Mouse (Mus musculus): ENCODE data around the gene Pptc7. TPM values are rescaled to one million over a fixed set of nuclear protein-coding genes. Genes with fewer than 3 reads are reported as not detected.

Pptc7 gene
- polyA plus RNA-seq, 1 experiment from 2014 or later: 8.3 TPM

DNA sequence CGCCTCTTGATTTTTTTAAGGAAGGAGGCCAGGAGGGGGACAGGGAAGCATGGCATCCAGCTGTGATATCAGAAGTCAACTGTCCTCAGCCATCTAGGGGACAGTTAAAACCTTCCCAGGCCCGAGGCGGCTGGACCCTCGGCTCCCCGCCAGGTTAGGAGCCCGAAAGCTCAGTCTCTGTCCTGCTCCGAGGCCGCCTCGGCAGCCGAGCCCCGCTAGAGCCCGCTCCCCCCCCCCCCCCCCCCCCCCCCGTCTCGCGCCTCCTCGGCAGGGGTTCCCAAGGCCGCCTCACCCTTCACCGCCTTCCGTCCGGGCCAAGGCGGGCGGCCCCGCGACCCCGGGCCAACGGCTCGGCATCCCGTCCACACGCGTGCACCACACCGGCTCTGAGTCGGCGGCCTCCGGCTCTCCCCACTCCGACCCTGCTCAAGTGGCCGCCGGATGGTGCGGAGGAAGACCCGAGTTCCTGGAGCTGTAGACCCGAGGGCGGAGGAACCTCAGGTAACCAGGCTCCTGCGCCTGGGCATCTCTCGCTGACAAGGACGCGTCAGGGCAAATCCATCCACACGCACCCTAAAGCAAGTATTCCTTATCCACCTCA lies 87.5 kb downstream of the Pptc7 start, which contains the start of gene Gpn3:
Gpn3 (plus strand) TSS at position 286 of the 601 bp plus-strand sequence.
- peak within 1 kb of the TSS; percentile 59 for H3K4me3 ChIP-seq (ENCODE audit: low read depth, low read length)
- H3K27ac ChIP-seq (replicated peaks; ENCODE audit: low read depth, low read length): peak within 1 kb of the TSS; percentile 97
- under 1% methylated on average over 40 of the region's 46 CpGs for WGBS
- H3K4me2 ChIP-seq (ENCODE audit: low read depth, low read length): peak within 1 kb of the TSS; percentile 76
- no peaks in the 10 kb centered on the region for H3K9me3 ChIP-seq (replicated peaks; ENCODE audit: control insufficient read depth, low read length)
- H3K9ac ChIP-seq (replicated peaks; ENCODE audit: low read length): peak within 1 kb of the TSS; percentile 80
- peak; percentile 77 for ATAC-seq (replicated peaks; ENCODE audit: insufficient number of reproducible peaks, low FRiP score, low TSS enrichment, low read depth)
- no peaks in the 10 kb centered on the region for H3K27me3 ChIP-seq (ENCODE audit: control insufficient read depth, insufficient read depth, low read length)
- DNase-seq (ENCODE audit: low spot score): peak; percentile 15
- peaks cover 3% of the 10 kb centered on the region for H3K36me3 ChIP-seq (replicated peaks; ENCODE audit: control insufficient read depth, insufficient read depth, low read depth, low read length)
- H3K4me1 ChIP-seq (ENCODE audit: control insufficient read depth, insufficient read depth, low read length): peaks cover 2% of the 10 kb centered on the region; the same call in 1 of the 2 replicates

DNA sequence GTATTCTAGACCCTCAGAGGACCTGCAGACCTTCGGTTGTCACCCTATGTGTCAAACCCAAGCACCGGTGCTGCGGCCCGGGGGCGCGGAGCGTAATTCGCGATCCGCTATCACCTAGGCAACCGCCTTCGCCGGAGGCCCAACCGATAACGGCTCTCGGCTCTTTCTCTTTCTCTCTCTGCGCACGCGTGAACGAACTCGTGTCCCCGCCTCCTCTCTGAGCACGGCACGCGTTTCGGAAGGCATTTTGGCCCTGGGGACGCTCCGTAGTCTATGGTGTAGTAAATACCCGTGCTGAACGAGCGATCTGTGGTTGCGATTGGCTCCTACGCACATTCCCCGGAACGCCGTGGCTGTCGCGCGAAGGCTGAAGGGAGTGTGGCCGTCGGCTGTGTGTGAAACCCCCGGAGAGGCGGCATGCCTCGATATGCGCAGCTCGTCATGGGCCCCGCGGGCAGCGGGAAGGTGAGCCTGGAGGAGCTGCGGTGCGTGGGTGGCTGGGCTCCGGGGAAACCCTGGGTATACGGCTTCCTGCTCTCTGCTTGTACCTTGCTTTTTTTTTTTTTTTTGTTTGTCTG lies 88.1 kb downstream of the Pptc7 start, which contains the start of gene Fam216a:
Fam216a (minus strand) TSS at position 173 of the 578 bp plus-strand sequence.
- no peaks in the 10 kb centered on the region for H3K9me3 ChIP-seq (replicated peaks; ENCODE audit: control insufficient read depth, low read length)
- peaks cover 3% of the 10 kb centered on the region for H3K36me3 ChIP-seq (replicated peaks; ENCODE audit: control insufficient read depth, insufficient read depth, low read depth, low read length)
- under 1% methylated on average over 53 of the region's 53 CpGs for WGBS
- H3K27me3 ChIP-seq (ENCODE audit: control insufficient read depth, insufficient read depth, low read length): no peaks in the 10 kb centered on the region
- DNase-seq (ENCODE audit: low spot score): peak; percentile 100
- H3K9ac ChIP-seq (replicated peaks; ENCODE audit: low read length): peak within 1 kb of the TSS; percentile 80
- peaks cover 2% of the 10 kb centered on the region; the same call in 1 of the 2 replicates for H3K4me1 ChIP-seq (ENCODE audit: control insufficient read depth, insufficient read depth, low read length)
- H3K27ac ChIP-seq (replicated peaks; ENCODE audit: low read depth, low read length): peak within 1 kb of the TSS; percentile 97
- peak within 1 kb of the TSS; percentile 76 for H3K4me2 ChIP-seq (ENCODE audit: low read depth, low read length)
- ATAC-seq (replicated peaks; ENCODE audit: insufficient number of reproducible peaks, low FRiP score, low TSS enrichment, low read depth): peak; percentile 92
- peak within 1 kb of the TSS; percentile 59 for H3K4me3 ChIP-seq (ENCODE audit: low read depth, low read length)

DNA sequence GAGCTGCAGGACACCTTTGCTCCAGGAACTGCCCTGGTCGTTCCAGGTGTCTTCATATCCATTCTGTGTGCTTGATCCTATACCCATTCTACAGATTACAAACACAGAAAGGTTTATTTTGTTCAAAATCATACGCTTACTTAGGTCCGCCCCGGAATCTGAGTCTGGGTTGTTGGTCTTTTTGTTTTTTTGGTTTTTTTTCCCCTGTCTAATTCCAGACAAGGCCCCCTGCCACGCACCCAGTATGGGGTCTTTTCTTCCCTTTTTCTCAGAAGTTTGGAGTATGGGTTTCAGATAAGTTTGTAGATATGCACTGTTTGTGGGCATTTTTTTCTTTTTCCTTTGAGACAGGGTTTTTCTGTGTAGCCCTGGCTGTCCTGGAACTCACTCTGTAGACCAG lies 88.7 kb downstream of the Pptc7 start:
- H3K36me3 ChIP-seq (replicated peaks; ENCODE audit: control insufficient read depth, insufficient read depth, low read depth, low read length): no peaks in the 10 kb centered on the region; the same call in none of the 2 replicates
- no peak for ATAC-seq (replicated peaks; ENCODE audit: insufficient number of reproducible peaks, low FRiP score, low TSS enrichment, low read depth)
- no peak for DNase-seq (ENCODE audit: low spot score)

More for the DNA sequence above, 88.7 kb downstream of the Pptc7 start:
- Histone ChIP-seq H3K4me2 (ENCODE audit: low read depth, low read length) (peak overlapping the region; percentile 67), H3K4me1 (ENCODE audit: control insufficient read depth, insufficient read depth, low read length) (peaks cover 2% of the 10 kb centered on the region; the same call in 1 of the 2 replicates), H3K9me3 (replicated peaks; ENCODE audit: control insufficient read depth, low read length) (no peaks in the 10 kb centered on the region), H3K9ac (replicated peaks; ENCODE audit: low read length) (peak overlapping the region; percentile 75), H3K27me3 (ENCODE audit: control insufficient read depth, insufficient read depth, low read length) (no peaks in the 10 kb centered on the region), H3K4me3 (ENCODE audit: low read depth, low read length) (peak overlapping the region; percentile 59), H3K27ac (replicated peaks; ENCODE audit: low read depth, low read length) (no peak overlapping the region)
- WGBS: 6% methylated on average over 5 of the region's 5 CpGs

Other genes with a start within 250 kb of the Pptc7 start
- gene Cux2, start 234.3 kb upstream of the Pptc7 start, polyA plus RNA-seq (2014; fragmentation: Nextera tagmentation; extraction: Ambion mirVana): 4.5 and 6.2 TPM in 2 replicates
- 14.5 and 37.6 TPM in 2 replicates for gene Myl2, start 183.4 kb upstream of the Pptc7 start, polyA plus RNA-seq (2014; fragmentation: Nextera tagmentation; extraction: Ambion mirVana)
- not detected in 2 replicates for gene Ccdc63, start 143.5 kb upstream of the Pptc7 start, polyA plus RNA-seq (2014; fragmentation: Nextera tagmentation; extraction: Ambion mirVana)
- gene Ppp1cc, start 126.1 kb upstream of the Pptc7 start, polyA plus RNA-seq (2014; fragmentation: Nextera tagmentation; extraction: Ambion mirVana): 307 and 311 TPM in 2 replicates
- 10.6 and 10.8 TPM in 2 replicates for gene Hvcn1, start 77.6 kb upstream of the Pptc7 start, polyA plus RNA-seq (2014; fragmentation: Nextera tagmentation; extraction: Ambion mirVana)
- gene Tctn1, start 19.9 kb upstream of the Pptc7 start, polyA plus RNA-seq (2014; fragmentation: Nextera tagmentation; extraction: Ambion mirVana): 3.3 and 3.5 TPM in 2 replicates
- gene Rad9b, start 69.9 kb downstream of the Pptc7 start, polyA plus RNA-seq (2014; fragmentation: Nextera tagmentation; extraction: Ambion mirVana): 9.1 and 10.7 TPM in 2 replicates
- gene Vps29, start 70.0 kb downstream of the Pptc7 start, polyA plus RNA-seq (2014; fragmentation: Nextera tagmentation; extraction: Ambion mirVana): 194 and 196 TPM in 2 replicates
- gene Gpn3, start 87.5 kb downstream of the Pptc7 start, polyA plus RNA-seq (2014; fragmentation: Nextera tagmentation; extraction: Ambion mirVana): 78.0 and 81.9 TPM in 2 replicates
- 107 TPM in 2 replicates for gene Fam216a, start 88.0 kb downstream of the Pptc7 start, polyA plus RNA-seq (2014; fragmentation: Nextera tagmentation; extraction: Ambion mirVana)
- gene Arpc3, start 107.5 kb downstream of the Pptc7 start, polyA plus RNA-seq (2014; fragmentation: Nextera tagmentation; extraction: Ambion mirVana): 54.1 and 62.3 TPM in 2 replicates
- 30.3 and 34.1 TPM in 2 replicates for gene Anapc7, start 137.3 kb downstream of the Pptc7 start, polyA plus RNA-seq (2014; fragmentation: Nextera tagmentation; extraction: Ambion mirVana)
- gene Atp2a2, start 217.9 kb downstream of the Pptc7 start, polyA plus RNA-seq (2014; fragmentation: Nextera tagmentation; extraction: Ambion mirVana): 34.4 and 37.4 TPM in 2 replicates

Data from embryonic facial prominence, embryonic 11.5 days (tissue).